Mouse (Mus musculus) heart, embryonic 13.5 days (tissue): Measurements from ENCODE around the gene Xrra1. TPM values are rescaled to one million over a fixed set of nuclear protein-coding genes. Genes with fewer than 3 reads are reported as not detected.
A peak's percentile ranks its signal among the peaks of the same experiment; 100 is the strongest.

ENCODE experiments used
- ATAC-seq: fragments of 200-750 bp; cut with Nextera tagmentation; 2 replicates; pipeline ENCODE4 v1.8.0; 2017; ENCODE audit warnings: moderate TSS enrichment; ENCODE audit not compliant: insufficient number of reproducible peaks, low FRiP score, low TSS enrichment; ENCODE audit errors: extremely low read depth
- H3K27ac ChIP-seq: fragments of 300-500 bp; sonication (generic); replicated peaks from 2 replicates; pipeline ENCODE4 v1.5.1; 2015; ENCODE audit warnings: moderate library complexity, mild to moderate bottlenecking, inconsistent platforms
- H3K27me3 ChIP-seq: fragments of 300-500 bp; sonication (generic); replicated peaks from 2 replicates; pipeline ENCODE4 v1.6.1; 2015; ENCODE audit warnings: mild to moderate bottlenecking, inconsistent platforms
- H3K36me3 ChIP-seq: fragments of 300-500 bp; sonication (generic); 2 replicates; pipeline ENCODE4 v1.6.1; 2015; ENCODE audit warnings: mild to moderate bottlenecking, inconsistent platforms
- H3K4me1 ChIP-seq: fragments of 300-500 bp; sonication (generic); 2 replicates; pipeline ENCODE4 v1.6.1; 2015; ENCODE audit warnings: inconsistent platforms
- H3K4me2 ChIP-seq: fragments of 300-500 bp; sonication (generic); 2 replicates; pipeline ENCODE4 v1.6.1; 2015; ENCODE audit warnings: inconsistent platforms, mild to moderate bottlenecking, moderate library complexity
- H3K4me3 ChIP-seq: fragments of 300-500 bp; sonication (generic); 2 replicates; pipeline ENCODE4 v1.5.1; 2015; ENCODE audit warnings: moderate library complexity, mild to moderate bottlenecking, inconsistent platforms
- H3K9ac ChIP-seq: fragments of 300-500 bp; sonication (generic); 2 replicates; pipeline ENCODE4 v1.6.1; 2015; ENCODE audit warnings: inconsistent platforms, mild to moderate bottlenecking, moderate library complexity
- H3K9me3 ChIP-seq: fragments of 300-500 bp; sonication (generic); 2 replicates; pipeline ENCODE4 v1.6.1; 2016; ENCODE audit warnings: inconsistent platforms
- WGBS: fragments of 180-500 bp; shearing (Covaris S2); methylation state at CpG from one replicate; pipeline ENCODE4 v1.1.7; 2015; ENCODE audit warnings: mixed read lengths; 5-methylcytosine and 5-hydroxymethylcytosine counted together
- polyA plus RNA-seq: library from polyadenylated mRNA; unstranded; fragments of >200 nt; fragmentation: Nextera tagmentation; extraction: Ambion mirVana; gene quantifications from 2 replicates; pipeline ENCODE4 v1.2.1, GENCODE M21; 2015

Gene Xrra1
- polyA plus RNA-seq, 1 experiment from 2014 or later: 0.15 TPM

- Histone ChIP-seq H3K4me1 (peaks cover 22% of the 10 kb centered on the region), H3K9ac (no peak overlapping the region), H3K4me3 (no peak overlapping the region), H3K4me2 (no peak overlapping the region), H3K9me3 (no peaks in the 10 kb centered on the region), H3K36me3 (no peaks in the 10 kb centered on the region), H3K27me3 (no peaks in the 10 kb centered on the region), H3K27ac (no peak overlapping the region)
- WGBS: 48% methylated on average over 4 of the region's 4 CpGs
- ATAC-seq: no peak
Measured at GRCm38 (mm10) chr7:99902208-99902607, 43.3 kb downstream of the Xrra1 start.

GRCm38 (mm10) chr7:99902918-99903665 lies 44.2 kb downstream of the Xrra1 start:
- H3K9me3 ChIP-seq: no peaks in the 10 kb centered on the region
- H3K27ac ChIP-seq: 0 out of 2 replicates have a peak overlapping the region, but pooled peaks have one; percentile 8
- H3K36me3 ChIP-seq: no peaks in the 10 kb centered on the region
- peaks cover 22% of the 10 kb centered on the region for H3K4me1 ChIP-seq
- no peak overlapping the region for H3K4me2 ChIP-seq
- H3K4me3 ChIP-seq: no peak overlapping the region
- peak overlapping the region; percentile 33; the same call in 1 of the 2 replicates for H3K9ac ChIP-seq
- no peak for ATAC-seq
- 52% methylated on average over 11 of the region's 11 CpGs for WGBS
- H3K27me3 ChIP-seq: no peaks in the 10 kb centered on the region

GRCm38 (mm10) chr7:99904421-99905005 lies 45.6 kb downstream of the Xrra1 start:
- no peak overlapping the region for H3K9ac ChIP-seq
- H3K36me3 ChIP-seq: no peaks in the 10 kb centered on the region
- H3K4me1 ChIP-seq: peaks cover 22% of the 10 kb centered on the region
- no peaks in the 10 kb centered on the region for H3K27me3 ChIP-seq
- H3K27ac ChIP-seq: no peak overlapping the region
- H3K9me3 ChIP-seq: no peaks in the 10 kb centered on the region
- H3K4me3 ChIP-seq: no peak overlapping the region
- no peak overlapping the region for H3K4me2 ChIP-seq
- no peak for ATAC-seq
- WGBS: 26% methylated on average over 3 of the region's 3 CpGs

GRCm38 (mm10) chr7:99906346-99906745 lies 47.4 kb downstream of the Xrra1 start:
- Histone ChIP-seq H3K9me3 (0 out of 2 replicates have a peak, but pooled peaks cover 3% of the 10 kb centered on the region), H3K4me3 (no peak overlapping the region), H3K27ac (no peak overlapping the region), H3K4me1 (peaks cover 22% of the 10 kb centered on the region), H3K4me2 (no peak overlapping the region), H3K27me3 (no peaks in the 10 kb centered on the region), H3K36me3 (no peaks in the 10 kb centered on the region), H3K9ac (no peak overlapping the region)
- 81% methylated on average over 3 of the region's 3 CpGs for WGBS
- ATAC-seq: no peak

- no peak overlapping the region for H3K27ac ChIP-seq
- no peak overlapping the region for H3K4me3 ChIP-seq
- H3K27me3 ChIP-seq: no peaks in the 10 kb centered on the region
- H3K9ac ChIP-seq: no peak overlapping the region
- H3K9me3 ChIP-seq: 0 out of 2 replicates have a peak, but pooled peaks cover 3% of the 10 kb centered on the region
- H3K4me1 ChIP-seq: peaks cover 18% of the 10 kb centered on the region
- no peak overlapping the region for H3K4me2 ChIP-seq
- no peak for ATAC-seq
- no peaks in the 10 kb centered on the region for H3K36me3 ChIP-seq
- 55% methylated on average over 3 of the region's 3 CpGs for WGBS
Measured at GRCm38 (mm10) chr7:99907463-99907862, 48.5 kb downstream of the Xrra1 start.

GRCm38 (mm10) chr7:99911038-99911437 lies 52.1 kb downstream of the Xrra1 start:
- Histone ChIP-seq H3K4me3 (no peak overlapping the region), H3K9ac (no peak overlapping the region), H3K4me2 (no peak overlapping the region), H3K27me3 (peaks cover 17% of the 10 kb centered on the region), H3K9me3 (0 out of 2 replicates have a peak, but pooled peaks cover 3% of the 10 kb centered on the region), H3K36me3 (no peaks in the 10 kb centered on the region), H3K4me1 (0 out of 2 replicates have a peak, but pooled peaks cover 10% of the 10 kb centered on the region), H3K27ac (no peak overlapping the region)
- 66% methylated on average over 5 of the region's 5 CpGs for WGBS
- ATAC-seq: no peak

- H3K36me3 ChIP-seq: peaks cover 4% of the 10 kb centered on the region; the same call in 1 of the 2 replicates
- WGBS: 81% methylated on average over 10 of the region's 10 CpGs
Measured at GRCm38 (mm10) chr7:99914316-99914715, 55.4 kb downstream of the Xrra1 start.

GRCm38 (mm10) chr7:99915511-99915910 lies 56.6 kb downstream of the Xrra1 start:
- peaks cover 26% of the 10 kb centered on the region for H3K4me1 ChIP-seq
- H3K4me2 ChIP-seq: no peak overlapping the region
- H3K9ac ChIP-seq: no peak overlapping the region

More at GRCm38 (mm10) chr7:99914316-99914715, 55.4 kb downstream of the Xrra1 start:
- H3K9me3 ChIP-seq: 0 out of 2 replicates have a peak, but pooled peaks cover 3% of the 10 kb centered on the region
- H3K27me3 ChIP-seq: peaks cover 47% of the 10 kb centered on the region
- ATAC-seq: no peak
- H3K4me1 ChIP-seq: peaks cover 26% of the 10 kb centered on the region
- H3K9ac ChIP-seq: no peak overlapping the region
- no peak overlapping the region for H3K4me2 ChIP-seq
- H3K4me3 ChIP-seq: no peak overlapping the region
- no peak overlapping the region for H3K27ac ChIP-seq

GRCm38 (mm10) chr7:99916741-99917319 lies 57.9 kb downstream of the Xrra1 start:
- Histone ChIP-seq H3K27ac (no peak overlapping the region), H3K9me3 (no peaks in the 10 kb centered on the region), H3K36me3 (peaks cover 23% of the 10 kb centered on the region), H3K4me1 (peaks cover 26% of the 10 kb centered on the region), H3K27me3 (peaks cover 49% of the 10 kb centered on the region), H3K4me3 (peak overlapping the region; percentile 54), H3K9ac (peak overlapping the region; percentile 76), H3K4me2 (peak overlapping the region; percentile 92)
- WGBS: 8% methylated on average over 22 of the region's 22 CpGs
- no peak for ATAC-seq

More at GRCm38 (mm10) chr7:99915511-99915910, 56.6 kb downstream of the Xrra1 start:
- 30% methylated on average over 2 of the region's 2 CpGs for WGBS
- Histone ChIP-seq H3K4me3 (no peak overlapping the region), H3K27ac (no peak overlapping the region), H3K9me3 (0 out of 2 replicates have a peak, but pooled peaks cover under 1% of the 10 kb centered on the region), H3K36me3 (peaks cover 16% of the 10 kb centered on the region), H3K27me3 (peaks cover 49% of the 10 kb centered on the region)
- ATAC-seq: no peak

GRCm38 (mm10) chr7:99917320-99917844 lies 58.5 kb downstream of the Xrra1 start:
- peak overlapping the region; percentile 92 for H3K4me2 ChIP-seq
- WGBS: 1% methylated on average over 36 of the region's 36 CpGs
- peaks cover 26% of the 10 kb centered on the region for H3K36me3 ChIP-seq
- ATAC-seq: 0 out of 2 replicates have a peak, but pooled peaks have one; percentile 17
- no peak overlapping the region for H3K27ac ChIP-seq
- peak overlapping the region; percentile 76 for H3K9ac ChIP-seq
- H3K9me3 ChIP-seq: no peaks in the 10 kb centered on the region
- H3K4me1 ChIP-seq: peaks cover 26% of the 10 kb centered on the region
- H3K27me3 ChIP-seq: peaks cover 49% of the 10 kb centered on the region
- peak overlapping the region; percentile 54 for H3K4me3 ChIP-seq

- WGBS: 88% methylated on average over 2 of the region's 2 CpGs
- Histone ChIP-seq H3K4me2 (no peak overlapping the region), H3K4me3 (no peak overlapping the region)
Measured at GRCm38 (mm10) chr7:99919164-99919563, 60.2 kb downstream of the Xrra1 start.

More at GRCm38 (mm10) chr7:99919164-99919563, 60.2 kb downstream of the Xrra1 start:
- no peak for ATAC-seq
- H3K9ac ChIP-seq: no peak overlapping the region
- no peak overlapping the region for H3K27ac ChIP-seq
- H3K4me1 ChIP-seq: peaks cover 22% of the 10 kb centered on the region
- H3K36me3 ChIP-seq: peaks cover 42% of the 10 kb centered on the region
- peaks cover 48% of the 10 kb centered on the region for H3K27me3 ChIP-seq
- no peaks in the 10 kb centered on the region for H3K9me3 ChIP-seq
